Mouse (Mus musculus) thymus, postnatal 4 days (tissue): Measurements from ENCODE around the gene Cyp39a1.
A peak's percentile ranks its signal among the peaks of the same experiment; 100 is the strongest.

ENCODE experiments used
- DNase-seq: peaks from one replicate; pipeline ENCODE4 v3.0.0; 2021

Cyp39a1 gene

DNA sequence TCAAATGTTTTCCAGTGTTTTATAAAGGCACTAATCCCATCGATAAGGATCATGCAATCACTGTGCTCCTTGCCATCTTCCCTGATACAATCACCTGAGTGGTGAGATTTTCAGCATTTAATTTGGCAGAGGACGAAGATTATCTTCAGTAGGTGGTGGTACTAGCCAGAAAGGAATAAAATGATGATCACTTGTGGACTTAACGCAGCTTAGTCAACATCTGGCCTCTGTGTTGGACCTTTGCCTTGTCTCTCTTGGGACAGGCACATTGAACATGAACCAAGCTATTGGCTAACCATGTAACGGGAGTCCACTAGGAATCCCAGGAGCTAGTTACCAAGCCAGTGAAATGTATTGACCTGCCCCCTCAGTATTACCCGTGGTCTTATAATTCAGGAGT is 17.4 kb downstream of the Cyp39a1 start:
- no peak for DNase-seq

DNA sequence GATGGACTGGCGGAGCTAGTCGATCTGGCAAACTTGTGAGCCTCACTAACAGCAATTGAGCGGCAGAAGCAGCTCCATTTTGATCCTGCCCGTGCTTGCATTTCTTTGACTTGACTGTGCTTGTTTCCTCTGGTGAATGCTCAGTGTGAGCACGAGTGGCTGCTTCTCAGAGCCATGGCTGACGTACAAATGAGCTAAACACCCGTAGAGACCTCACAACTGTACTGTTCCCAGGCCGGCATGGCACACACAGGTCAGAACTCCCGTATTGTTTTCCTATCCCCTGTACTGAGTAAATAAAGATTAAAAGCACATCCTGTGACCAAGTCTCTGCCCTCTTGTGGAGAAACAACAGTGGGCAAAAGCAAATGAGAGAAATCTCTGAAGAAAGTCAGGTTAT is 22.4 kb downstream of the Cyp39a1 start:
- DNase-seq: no peak

DNA sequence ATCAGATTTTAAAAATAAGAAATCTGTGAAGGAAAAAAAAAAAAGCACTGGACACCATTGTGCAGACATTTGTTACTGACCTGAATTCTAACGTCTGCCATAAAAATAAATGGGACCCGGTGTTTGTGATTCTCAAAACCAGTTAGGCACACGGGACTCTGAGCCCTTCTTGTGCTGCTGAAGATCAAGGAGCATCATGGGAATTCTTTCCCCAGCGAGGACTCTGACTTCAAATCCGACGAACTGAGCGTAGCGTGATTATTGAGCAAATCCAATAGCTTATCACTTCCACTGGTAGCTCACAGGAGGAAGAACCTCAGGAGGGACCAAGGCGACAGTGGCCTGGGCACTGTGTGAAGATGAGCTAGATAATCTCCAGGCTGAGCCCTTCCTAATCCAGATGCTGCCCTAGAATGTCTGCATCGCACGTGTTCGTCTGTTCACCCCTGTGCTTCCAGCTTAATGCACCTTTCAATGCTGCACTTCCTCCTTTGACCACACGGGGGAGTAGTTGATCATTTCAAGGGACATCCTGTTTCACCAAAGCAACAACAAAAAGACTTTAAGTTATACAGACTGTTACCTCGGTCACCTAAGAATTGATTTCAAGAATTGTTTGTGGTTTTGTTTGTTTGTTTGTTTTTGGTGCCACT is 31.9 kb downstream of the Cyp39a1 start:
- DNase-seq: peak; percentile 87

DNA sequence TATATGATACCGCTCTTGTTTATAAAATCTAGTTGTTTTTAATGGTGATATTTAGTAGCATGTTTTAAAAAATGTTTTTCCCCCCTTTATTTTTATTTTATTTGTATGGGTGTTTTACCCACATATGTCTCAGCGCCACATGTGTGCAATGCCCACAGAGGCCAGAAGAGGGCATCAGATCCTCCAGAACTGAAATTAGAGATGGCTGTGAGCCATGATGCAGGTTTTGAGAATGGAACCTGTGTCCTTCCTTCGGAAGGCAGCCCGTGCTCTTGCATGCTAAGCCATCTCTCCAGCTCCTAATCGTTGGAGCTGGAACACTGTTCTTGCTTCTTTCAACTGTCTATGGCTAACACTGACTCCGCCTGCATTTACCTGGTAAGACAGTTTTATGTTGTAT is 33.8 kb downstream of the Cyp39a1 start:
- peak; percentile 76 for DNase-seq

DNA sequence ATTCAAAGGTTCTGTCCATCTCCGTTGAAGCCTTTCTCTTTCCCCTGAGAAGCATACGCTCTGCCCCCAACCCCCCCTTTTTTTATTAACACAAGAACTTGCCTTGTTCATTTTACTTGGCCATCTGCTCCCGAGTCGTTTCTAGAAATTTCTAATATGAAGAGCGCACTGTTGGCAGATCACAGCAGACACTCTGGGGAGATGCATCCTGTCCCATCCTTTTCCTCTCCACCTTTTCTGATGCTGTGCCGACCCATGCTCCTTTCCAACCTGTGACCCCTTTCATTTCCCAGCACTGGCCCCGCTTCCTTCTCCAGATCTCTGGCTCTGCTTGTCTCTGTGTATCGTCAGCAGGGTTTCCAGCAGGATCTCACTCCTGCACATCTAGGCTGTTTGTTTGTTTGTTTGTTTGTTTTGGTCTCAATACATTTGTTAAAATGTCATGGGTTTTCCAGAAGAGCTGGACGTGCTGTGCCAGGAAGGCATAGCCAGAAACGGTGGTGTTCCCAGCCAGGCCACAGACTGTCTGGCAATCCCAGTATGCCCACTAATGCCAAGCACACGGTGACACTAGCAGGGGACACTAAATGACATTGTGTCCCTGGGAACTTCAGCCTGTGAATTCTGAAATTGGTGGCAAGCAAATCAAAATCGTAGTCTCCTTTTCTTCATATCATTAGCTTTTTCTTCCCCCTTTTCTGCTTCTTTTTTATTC is 37.1 kb downstream of the Cyp39a1 start:
- no peak for DNase-seq

DNA sequence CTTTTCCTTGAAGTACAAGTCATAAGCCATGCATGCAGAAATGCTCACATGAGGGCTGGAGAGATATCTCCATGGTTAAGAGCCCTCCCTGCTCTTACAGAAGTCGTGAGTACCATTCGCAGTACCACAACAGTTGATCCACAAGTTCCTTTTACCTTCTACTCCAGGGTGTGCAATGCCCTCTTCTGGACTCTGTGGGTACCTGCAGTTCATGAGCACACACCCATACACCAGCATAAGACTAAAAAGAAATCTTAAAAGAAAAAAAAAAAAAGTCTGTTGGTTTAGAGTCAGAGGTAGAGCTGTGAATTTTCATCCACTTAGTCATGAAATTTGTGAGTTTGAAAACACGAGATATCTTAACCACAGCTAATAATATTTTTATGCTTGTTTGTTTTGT is 39.5 kb downstream of the Cyp39a1 start:
- no peak for DNase-seq

DNA sequence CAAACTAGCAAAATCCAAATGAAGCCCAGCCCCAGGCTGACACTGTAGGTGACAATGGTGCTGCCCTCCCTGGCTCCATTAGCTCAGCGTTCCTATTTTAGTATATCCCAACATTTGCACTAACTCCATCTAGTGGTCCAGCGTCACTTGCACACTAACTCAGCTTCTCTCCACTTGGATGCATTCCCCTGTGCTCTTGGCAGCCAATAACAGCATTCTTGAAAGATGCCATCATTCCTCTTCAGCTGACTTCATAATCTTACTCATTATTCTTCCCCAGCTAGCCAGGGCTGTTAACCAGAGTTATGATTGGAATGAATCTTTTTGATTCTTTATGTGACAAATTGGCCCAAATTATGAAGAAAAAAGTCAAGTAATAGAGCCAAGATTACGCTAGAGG is 40.0 kb downstream of the Cyp39a1 start:
- DNase-seq: no peak

DNA sequence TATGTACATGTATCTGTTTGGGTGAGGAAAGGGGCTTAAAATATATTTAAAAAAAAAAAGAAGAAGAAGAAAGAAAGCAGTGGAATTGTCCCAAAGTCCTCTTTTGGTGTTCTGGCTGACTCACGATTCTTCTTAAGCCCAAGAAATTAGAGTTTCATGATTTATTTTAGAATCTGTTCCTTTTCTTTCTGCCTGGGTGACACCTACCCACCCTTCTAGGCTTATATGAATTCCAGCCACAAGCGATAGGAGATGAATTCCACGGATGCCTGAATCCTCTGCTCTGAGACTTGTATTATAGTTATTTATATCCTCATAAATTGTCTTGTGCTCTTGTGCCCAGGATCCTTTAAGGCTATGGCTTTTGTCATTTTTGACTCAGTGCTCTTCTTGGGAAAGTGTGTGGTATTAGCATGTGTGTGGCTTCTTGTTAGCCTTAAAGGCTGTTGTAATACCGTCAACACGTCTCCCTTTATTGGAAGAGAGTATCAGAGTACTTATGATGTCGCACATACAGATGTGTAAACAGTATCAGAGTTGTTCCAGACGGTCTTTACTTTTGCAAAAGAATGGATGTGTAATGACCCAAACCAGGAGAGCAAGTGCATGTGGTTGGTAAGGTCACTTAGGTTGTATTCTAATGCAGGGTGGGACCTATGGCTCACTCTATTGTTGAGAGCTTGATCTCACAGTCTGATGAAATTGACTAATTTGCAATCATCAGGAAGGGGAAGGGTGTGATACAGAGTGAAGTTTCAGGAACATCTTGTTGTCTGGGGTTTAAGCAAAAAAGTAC is 44.5 kb downstream of the Cyp39a1 start:
- no peak for DNase-seq

DNA sequence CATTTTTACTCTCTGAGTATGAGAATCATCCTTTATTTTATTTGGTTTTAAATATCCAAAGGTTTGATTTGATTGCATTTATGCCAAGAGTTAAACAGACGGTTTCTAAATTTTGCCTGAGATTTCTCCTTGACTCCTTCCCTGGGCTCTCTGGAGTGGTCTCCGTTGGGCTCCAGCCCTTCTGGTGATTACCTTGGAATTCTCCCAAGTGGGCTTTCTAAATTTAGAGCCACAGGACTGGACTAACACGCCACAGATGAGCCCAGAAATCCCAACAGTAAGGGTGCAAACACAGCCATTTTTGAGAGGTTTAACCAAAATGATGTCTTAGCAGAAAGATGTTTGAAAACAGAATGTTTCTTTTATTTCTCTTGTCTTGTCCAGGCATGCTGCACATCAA is 47.0 kb downstream of the Cyp39a1 start:
- DNase-seq: no peak

DNA sequence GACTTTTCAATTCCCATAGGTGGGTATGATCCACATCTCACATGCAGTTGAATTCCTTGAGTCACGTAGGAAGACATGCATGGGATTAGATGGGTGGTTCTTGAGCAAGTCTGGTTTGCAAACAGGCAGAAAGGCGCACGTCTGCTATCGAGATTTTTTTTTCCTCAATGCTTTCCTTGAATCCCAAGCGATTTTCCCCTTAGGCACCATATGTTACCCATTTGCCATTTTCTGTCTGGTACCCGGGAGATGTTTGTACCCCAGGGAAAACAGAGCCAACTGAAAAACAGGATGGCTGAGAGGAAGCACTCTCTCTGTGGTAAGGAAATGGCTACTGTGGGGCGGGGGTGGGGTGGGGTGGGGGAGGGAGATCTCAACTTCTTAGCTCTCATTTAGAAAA is 49.4 kb downstream of the Cyp39a1 start:
- DNase-seq: no peak

DNA sequence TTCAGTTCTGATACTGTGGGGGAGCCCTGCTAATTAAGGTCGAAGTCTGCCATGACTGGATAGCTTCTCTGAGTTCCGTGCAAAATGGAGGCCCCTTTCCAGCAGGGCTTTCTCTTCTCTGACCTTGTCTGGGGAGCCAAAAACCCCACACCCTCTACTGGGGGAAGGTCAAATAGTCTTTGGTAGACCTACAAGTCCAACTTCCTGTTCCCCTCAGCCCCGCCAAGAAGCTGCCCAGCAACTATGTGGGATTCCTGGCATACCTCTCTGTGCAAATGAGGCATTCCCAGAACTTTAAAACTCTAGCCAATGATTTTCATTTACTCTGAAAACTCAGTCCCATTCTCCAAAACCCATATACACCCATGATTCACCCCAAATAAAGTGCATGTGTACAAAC is 52.2 kb downstream of the Cyp39a1 start:
- DNase-seq: no peak

DNA sequence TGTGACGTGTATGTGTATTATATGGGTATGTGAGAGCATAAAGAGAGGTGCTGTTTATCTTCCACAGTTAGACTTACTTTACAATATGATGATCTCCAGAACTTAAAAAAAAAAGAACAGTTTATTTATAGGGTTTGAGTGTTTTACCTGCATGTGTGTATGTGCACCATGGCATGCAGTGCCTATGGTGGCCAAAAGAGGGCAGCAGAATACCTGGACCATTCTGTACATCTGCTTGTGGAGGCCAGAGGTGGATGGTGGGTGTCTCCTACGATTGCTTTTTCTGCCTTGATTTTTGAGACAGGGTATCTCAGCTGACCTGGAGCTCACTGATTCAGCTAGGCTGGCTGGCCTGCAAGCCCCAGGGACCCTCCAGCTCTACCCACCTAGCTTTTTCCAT is 57.3 kb downstream of the Cyp39a1 start:
- no peak for DNase-seq

DNA sequence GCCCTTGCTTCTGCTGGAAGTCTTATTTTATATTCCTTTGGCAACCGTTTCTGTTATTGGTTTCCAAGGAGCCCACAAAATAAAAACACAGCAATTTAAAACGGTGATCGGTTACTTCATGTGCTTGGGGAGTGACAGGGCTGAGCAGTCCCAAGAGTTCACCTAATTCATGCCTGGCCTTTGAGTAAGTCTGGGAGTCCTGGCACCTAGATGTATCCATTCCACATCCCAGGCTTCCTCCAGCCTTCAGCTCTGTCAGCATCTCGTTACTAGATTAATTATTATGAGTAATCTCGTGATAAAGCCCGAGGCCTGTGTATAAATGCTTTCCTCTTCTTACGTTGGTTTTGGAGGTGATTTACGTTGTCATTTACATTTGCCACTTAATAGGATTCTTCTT is 64.1 kb downstream of the Cyp39a1 start:
- DNase-seq: no peak

DNA sequence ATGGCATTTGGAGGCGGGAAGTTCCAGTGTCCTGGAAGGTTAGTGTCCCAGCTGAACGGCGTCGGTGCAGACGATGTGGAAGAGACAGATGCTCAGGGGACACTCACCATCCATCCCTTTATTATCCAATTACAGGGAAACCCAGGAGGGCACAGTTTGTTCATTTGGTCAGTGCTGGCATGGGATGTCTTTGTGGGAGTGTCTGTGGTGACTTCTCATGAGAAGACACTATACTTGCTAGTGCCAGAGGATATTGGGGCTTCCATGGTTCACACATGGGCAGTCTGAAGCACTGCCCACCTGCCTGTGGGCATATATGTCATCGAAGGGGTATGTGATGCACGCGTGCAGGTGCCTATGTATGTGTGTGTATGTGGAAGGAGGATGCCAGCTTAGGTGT is 64.8 kb downstream of the Cyp39a1 start:
- no peak for DNase-seq

DNA sequence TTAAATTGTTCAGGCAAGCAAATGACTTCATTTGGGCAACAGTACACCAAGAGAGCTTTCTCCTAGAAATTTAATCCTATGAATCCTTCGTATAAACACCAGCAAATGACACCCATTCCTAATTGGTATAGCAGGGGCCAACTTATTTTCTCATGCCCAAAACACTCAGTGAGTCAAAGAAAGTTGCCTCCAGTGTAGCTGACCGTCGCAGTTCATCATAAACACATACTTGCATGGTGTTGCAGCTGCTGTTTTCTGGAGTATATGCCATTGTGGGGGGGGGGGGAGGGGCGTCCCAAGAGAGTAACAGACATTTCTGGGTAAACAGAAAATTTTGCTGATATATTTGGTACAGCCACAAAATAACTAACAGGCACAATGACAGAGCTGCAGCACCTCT is 67.0 kb downstream of the Cyp39a1 start:
- no peak for DNase-seq

DNA sequence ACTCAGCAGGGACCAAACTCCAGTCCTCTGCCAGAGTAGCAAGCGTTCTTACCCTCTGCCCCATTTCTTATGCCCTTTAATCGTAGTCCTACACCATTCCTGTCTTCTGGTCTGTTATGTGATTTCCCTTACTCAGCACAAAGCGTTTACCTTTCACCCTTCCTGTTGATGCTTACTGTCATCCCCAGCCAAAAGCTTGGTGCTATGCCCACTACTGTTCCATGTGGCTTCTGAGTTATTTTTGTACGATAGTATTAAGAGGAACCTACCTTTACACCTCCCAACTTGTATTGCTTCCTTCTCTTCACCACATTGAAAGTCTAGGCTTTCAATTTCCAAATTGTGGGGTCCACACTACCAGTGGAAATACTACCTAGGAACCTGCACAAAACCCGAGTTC is 76.7 kb downstream of the Cyp39a1 start:
- DNase-seq: no peak

DNA sequence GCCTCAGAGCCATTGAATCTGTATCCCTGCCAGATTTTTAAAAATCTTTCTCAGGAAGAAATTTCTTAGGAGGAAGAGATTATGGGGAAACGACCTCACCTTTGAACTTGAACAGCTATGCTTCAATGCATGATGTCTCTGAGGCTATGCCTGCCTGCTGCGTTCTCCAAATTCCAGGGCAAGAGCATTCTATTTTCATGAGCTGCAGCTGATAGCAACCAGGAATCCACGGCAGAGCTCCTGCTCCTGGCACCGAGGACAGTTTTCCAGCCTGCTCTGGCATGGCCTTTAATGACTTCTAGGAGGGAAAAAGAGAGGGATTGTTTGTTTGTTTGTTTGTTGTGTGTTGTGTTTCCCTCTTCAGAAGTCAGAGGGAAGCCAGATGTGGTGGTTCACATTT is 77.2 kb downstream of the Cyp39a1 start:
- DNase-seq: no peak

DNA sequence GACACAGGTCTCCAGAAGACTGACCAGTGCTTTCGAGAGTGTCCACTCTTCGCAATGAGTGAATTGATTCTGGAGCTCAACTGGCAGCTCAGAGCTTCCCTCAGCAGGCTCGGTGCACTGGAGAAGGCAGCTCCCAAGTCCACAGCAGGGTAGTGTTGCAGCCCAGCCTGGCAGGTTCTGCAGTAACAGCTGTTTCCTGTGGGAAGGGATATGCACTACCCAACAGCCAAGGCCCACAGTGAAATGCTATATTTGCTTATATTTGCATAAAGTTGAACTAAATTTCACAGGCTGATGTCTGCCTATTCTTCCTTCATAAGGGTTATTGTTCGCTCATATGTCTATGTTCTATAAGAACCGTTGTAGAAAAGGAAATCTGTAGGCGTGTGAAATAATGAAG is 83.9 kb downstream of the Cyp39a1 start:
- no peak for DNase-seq

DNA sequence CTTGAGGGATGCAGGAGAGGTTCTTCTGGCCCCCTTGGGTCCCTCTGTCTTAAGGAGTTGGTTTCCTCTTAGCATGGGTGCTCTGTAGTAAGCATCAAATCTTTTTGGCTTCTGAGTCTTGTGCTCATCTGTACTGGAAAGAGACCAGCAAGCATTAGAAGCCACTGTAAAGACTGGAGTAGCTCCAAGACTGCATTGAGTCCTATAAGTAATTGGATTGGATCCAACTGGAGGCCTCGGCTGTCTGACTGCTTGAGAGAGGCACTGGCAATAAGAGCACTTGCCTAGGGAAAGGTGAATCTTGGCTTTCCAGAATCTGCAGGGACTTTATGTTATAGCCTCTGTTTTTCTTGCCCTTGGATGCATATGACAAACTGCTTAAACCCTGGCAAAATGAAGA is 85.6 kb downstream of the Cyp39a1 start:
- DNase-seq: no peak

DNA sequence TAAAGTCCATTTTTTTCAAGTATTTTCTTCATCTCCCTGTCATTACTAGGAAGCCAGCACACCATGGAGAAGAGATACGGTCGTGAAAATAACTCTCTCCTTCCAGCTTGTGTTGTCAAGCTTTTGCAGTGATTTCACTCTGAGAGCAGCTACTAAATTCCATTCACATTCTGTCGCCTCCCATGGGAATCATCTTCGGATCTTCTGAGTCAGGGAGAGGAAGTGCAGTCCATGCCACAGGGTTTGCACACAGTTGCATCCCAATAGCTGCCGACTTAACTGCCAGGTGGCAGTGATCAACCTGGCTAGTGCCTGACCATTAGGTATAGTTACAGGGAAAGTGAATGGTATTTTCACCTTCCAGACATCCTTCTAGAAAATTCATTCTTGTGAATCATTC is 87.5 kb downstream of the Cyp39a1 start:
- no peak for DNase-seq

DNA sequence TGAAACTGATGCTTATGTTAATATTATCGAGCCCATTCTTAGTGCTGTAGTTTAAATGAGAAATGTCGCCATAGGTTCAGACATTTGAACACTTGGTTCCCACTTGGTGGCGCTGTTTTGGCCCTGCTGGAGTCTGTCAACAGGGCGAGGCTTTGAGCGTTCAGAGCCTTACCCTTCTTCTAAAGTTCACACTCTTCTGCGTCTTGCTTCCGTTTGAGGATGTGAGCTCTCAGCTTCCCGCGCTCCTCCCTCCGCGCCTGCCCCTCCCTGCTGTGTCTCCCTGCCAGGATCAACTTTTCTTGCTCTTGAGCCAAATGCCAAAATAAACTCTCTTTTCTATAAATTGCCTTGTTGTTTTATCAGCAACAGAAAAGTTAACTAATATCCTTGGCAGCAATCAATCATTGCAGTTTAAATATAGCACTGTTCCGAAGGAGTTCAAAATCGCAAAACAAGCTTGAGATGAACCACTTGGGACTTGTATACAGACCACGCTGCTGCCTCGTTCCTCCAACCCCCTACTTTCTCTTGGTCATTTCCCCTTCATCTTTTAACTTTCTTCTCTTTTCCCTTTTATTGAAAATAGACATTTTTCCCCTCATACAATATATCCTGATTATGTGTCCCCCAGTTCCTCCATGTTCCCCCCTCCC is 91.5 kb downstream of the Cyp39a1 start:
- DNase-seq: peak; percentile 21

DNA sequence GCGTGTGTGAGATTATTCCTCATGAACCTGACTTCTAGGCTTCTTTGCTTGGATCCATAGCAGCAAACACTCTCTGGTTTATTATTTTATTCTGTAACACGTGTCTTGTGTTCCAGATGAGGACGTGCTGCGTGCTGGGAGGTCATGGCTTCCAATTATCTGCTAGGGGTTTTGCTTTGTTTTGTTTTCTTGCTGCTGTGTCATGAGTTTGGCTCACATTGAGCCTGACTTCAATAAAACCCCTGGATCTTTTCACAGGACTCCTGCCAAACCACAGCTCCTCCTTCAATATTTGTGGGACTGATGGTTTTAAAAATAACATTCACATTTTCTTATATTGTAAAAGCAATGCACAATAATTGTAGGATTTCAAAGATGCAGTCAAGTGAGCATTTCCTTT is 117.3 kb downstream of the Cyp39a1 start:
- no peak for DNase-seq

DNA sequence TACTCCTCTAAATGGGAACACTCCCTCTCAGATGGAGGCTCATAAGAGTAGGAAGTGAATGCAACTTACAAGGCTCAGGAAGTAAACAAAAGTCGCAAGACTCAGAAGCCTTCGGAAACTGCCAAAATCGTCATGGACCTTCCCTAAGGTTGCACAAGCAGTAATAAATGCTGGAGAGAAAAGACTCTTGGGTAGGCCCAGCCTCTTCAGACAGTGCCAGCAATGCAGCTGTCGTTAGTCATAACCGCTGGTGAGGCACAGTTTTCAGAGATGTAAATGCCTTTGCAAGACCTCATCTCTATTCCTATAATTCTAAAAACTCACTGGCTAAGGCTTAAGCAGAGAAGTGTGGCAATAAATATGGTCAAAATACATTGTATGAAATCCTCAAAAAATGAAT is 121.0 kb downstream of the Cyp39a1 start:
- no peak for DNase-seq

DNA sequence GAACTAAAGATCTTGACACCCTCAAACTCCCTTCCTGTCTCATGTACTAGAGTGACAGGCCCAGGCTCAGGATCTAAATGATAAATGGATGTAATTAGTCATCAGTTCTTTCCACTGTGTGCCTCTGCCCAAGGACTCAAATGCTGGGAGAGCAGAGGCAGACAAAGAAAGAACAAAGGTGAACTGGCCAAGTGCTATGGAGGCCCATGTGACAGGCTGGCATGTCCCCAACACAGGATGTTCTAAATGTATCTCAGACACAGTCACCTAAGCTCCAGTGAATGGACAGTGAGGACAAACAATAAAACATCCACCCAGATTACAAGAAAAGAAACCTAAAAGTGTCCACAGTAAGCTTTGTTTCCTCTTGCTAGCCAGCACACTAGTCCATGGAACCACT is 122.2 kb downstream of the Cyp39a1 start:
- no peak for DNase-seq
